Mouse (Mus musculus): ENCODE results near the gene Gm2663.
"Not testable (repeated sequence)": the region's sequence is repeated elsewhere in the genome, so short reads cannot be mapped to it uniquely, and the experiment has no call there.

Gm2663 gene

GRCm38 (mm10) chr6:40999379-40999778 lies at the start of gene Gm2663:
Gm2663 (minus strand) TSS chr6:40999479.
- in situ Hi-C loops (cut with MboI, MseI) = loop anchor here (5.0 kb wide), 1 partner anchor 42 kb away; no protein-coding TSS in a partner anchor

GRCm38 (mm10) chr6:41048602-41049001 lies 49.3 kb upstream of the Gm2663 start:
- in situ Hi-C loops (cut with MboI, MseI) = loop anchor here (10.0 kb wide), 1 partner anchor 154 kb away; no protein-coding TSS in a partner anchor

- in situ Hi-C loops (cut with MboI, MseI) = loop anchor here (10.0 kb wide), 1 partner anchor 153 kb away; no protein-coding TSS in a partner anchor
Observed at GRCm38 (mm10) chr6:41047961-41048360, 48.7 kb upstream of the Gm2663 start.

- in situ Hi-C loops (cut with MboI, MseI) = loop anchor here (10.0 kb wide), 1 partner anchor 152 kb away; no protein-coding TSS in a partner anchor
Observed at GRCm38 (mm10) chr6:41047202-41047601, 47.9 kb upstream of the Gm2663 start.

DNA sequence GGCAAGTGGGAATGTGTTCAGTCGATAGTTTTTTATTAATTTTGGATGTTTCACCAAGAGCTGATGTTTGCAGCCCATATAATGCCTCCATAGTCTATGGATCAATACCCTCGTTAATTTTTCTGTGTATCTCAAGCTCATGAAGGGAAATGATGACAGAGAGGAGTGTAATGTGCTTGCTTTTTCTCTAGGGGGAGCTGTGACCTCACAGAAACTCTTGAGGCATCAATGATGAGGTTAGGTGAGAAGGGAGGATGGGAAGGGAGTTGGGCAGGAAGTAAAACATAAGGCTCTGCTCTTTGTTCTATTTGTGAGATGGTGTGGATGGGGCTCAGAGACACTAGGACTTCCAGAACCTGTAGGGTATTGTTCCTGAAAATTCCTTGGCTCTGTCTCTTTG lies 47.3 kb upstream of the Gm2663 start:
- in situ Hi-C loops (cut with MboI, MseI) = loop anchor here (10.0 kb wide), 1 partner anchor 152 kb away; no protein-coding TSS in a partner anchor

GRCm38 (mm10) chr6:41044753-41045152 lies 45.5 kb upstream of the Gm2663 start:
- in situ Hi-C loops (cut with MboI, MseI) = loop anchor here (10.0 kb wide), 1 partner anchor 150 kb away; no protein-coding TSS in a partner anchor

GRCm38 (mm10) chr6:41044314-41044713 lies 45.0 kb upstream of the Gm2663 start:
- in situ Hi-C loops (cut with MboI, MseI) = loop anchor here (10.0 kb wide), 1 partner anchor 150 kb away; no protein-coding TSS in a partner anchor

DNA sequence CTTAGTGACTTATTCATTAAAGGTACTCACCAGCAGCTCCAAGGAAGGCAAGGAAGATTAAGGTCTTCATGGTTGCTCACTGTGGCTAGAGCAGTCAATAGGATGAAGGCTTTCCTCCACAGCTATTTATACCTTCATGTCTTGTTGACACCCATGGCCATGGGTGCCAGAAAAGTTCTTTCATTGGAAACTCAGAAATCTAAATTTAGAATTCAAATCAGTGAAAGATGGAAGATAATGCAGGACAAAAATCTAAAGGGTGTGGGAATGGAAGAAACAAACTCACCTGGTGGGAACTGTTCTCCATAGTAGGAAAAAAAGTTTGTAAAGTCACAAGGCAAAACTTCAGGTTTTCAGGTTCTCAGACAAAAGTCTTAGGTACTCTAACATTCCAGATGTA lies 36.1 kb upstream of the Gm2663 start, which contains the start of gene 2210010C04Rik:
TSS of gene 2210010C04Rik (minus strand) at position 101 of the 400 bp plus-strand sequence.
- in situ Hi-C loops (cut with MboI, MseI) = no loop called here

DNA sequence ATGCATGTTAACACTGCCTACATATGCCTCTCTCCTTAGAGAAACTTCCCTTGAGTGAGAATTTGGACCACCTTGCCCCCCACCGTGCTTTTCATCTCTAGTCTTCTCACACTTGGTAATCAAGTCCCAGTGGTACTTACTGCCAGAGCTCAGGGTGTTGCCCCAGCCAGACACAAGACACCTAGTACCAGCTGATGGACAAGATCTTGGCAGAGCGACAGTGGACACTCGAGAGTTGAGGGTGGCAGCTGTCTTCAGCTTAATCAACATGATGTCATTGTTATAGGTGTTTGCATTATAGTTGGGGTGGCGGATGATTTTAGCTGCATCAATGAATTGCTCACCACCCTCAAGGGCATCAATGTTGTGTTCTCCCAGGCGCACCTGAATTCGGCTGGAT lies 33.5 kb upstream of the Gm2663 start:
- in situ Hi-C loops (cut with MboI, MseI) = no loop called here

DNA sequence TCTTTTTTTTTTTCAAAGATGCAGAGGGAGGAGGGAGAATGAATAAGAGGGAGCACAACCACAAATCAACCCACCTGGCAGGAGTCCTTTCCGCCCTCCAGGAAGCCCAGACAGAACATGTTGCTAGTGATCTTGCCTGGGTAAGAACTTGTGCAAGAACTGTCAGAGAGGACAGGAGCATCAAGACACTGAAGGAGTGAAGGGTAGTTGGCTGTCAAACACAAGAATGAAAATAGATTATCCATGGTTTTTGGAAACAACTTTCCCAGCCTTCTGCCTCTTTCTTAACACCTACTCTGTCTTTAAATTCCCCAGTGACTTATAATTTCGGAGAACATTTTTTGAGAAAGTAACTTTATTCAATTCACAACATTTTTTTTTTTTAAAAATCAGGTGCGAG lies 33.0 kb upstream of the Gm2663 start:
- in situ Hi-C loops (cut with MboI, MseI) = no loop called here

DNA sequence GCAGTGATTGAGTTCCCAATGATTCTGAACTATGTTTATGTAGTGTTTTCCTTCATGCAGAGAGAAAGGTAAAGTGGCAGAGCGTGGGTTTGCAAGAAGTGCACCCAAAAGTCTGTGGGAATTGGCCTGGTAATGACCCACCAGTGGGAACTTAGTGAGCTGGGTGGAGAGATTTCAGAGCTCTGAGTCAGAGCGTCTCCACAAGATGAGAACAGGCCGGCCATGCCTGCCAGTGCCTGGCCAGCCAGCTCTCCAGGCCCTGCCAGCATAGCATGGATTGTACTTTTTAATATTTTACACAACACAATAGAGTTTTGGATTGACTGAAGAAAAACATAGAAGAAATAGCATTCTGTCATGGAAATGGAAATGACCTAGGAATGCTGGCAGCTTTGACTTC lies 31.5 kb upstream of the Gm2663 start:
- in situ Hi-C loops (cut with MboI, MseI) = no loop called here

DNA sequence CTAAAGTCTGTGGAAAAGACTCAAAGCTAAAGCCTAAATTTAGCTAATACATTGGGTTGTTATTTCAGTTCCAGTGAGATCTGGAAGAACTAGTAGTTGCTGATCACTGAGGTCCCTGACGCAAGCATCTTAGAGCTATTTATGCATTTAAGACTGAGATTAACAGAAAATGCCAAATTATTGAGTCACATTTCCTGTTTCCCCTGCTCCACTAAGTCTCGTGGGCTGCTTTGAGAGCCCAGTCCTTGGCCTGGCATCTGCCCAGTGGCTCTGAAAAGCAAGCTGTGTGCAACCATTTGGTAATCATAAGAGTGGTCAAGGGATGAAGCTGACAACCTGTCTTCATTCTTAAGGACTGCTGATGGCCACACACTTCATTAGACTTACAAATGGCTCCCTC lies 27.8 kb upstream of the Gm2663 start:
- in situ Hi-C loops (cut with MboI, MseI) = loop anchor here (10.0 kb wide), 1 partner anchor 1158 kb away; no protein-coding TSS in a partner anchor

GRCm38 (mm10) chr6:41025873-41026650 lies 26.8 kb upstream of the Gm2663 start:
- in situ Hi-C loops (cut with MboI, MseI) = loop anchor here (10.0 kb wide), 1 partner anchor 1159 kb away; no protein-coding TSS in a partner anchor

DNA sequence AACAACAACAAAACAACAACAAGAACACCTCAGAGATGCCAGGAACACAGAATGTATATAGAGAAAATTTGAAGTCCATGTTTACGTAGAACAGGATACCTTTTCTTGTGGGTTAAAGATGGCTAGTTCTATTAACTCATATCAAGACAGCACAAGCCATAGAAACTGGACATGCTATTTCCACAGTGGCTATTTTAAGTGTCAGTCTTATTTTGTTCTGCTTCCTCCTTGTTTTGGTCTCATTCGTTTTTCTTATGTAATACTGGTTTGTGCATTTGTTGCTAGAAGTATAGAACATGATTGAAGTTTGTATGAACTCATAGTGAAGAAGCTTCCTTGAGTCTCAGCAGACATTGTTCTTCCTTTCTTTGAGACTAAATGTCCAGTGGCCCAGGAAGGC lies 19.9 kb upstream of the Gm2663 start:
- in situ Hi-C loops (cut with MboI, MseI) = no loop called here

DNA sequence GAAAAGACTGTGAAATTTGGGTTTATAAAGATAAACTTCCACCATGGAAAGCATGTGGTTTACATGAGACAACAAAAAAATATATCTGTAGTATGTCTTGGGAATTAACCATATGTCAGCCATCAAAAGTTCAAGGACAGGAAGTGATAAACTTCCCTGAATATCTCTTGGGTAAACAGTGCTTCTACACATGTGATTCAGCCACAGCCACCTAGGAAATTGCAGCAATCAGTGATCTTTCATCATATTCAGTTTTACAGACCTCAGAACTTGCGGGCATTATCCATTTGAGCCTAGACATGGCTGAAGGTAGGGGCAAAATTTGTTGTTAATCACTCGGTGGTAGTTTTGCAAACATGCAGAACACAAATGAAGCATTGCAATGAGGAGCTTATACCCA lies 19.4 kb upstream of the Gm2663 start:
- in situ Hi-C loops (cut with MboI, MseI) = no loop called here

DNA sequence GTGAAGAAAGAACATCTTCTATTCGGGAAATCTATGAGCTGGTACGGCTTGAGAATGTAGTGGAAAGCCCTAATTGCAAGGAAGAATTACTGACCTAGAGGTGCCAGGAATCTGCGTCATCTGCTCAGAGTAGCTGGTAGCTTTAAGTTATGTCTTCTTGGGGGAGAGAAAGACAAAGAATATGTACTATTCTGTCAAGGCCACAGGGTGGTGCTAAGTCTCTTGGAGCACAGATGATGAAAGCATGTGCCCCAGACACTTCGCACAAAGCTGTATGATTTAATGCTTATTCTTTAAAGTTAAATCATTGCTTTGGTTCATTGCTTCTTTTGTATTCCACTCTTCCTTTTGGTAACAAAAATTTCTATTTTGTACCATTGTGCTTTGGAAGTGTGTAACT lies 15.8 kb upstream of the Gm2663 start:
- in situ Hi-C loops (cut with MboI, MseI) = no loop called here

GRCm38 (mm10) chr6:40964454-40964853 lies 34.8 kb downstream of the Gm2663 start, which contains the start of gene 1810009J06Rik:
1810009J06Rik (plus strand) TSS chr6:40964754.
- in situ Hi-C loops (cut with MboI, MseI) = not testable (repeated sequence)

DNA sequence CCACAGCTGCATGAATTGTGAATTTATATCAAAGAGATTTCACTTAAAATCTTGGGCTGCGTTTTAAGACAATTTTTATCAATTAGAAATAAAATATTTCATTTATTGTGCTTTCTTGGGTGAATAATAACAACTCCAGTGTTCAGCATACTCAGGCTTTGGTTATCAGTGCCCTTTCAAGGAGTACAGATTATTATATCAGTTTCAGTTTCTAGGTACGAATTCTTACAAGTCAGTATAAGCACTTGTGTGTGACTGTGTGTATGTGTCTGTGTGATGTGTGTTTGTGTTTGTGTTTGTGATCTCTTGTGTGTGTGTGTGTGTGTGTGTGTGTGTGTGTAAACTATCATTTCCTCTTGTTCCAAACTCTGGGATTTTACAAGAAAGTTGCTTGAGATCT lies 45.6 kb downstream of the Gm2663 start:
- in situ Hi-C loops (cut with MboI, MseI) = no loop called here

GRCm38 (mm10) chr6:40951770-40952169 lies 47.5 kb downstream of the Gm2663 start, which contains the start of gene Gm4744:
Gm4744 (minus strand) TSS chr6:40951870.
- in situ Hi-C loops (cut with MboI, MseI) = no loop called here

Measured in T-helper 2 cell (primary cell).